Mouse (Mus musculus) olfactory bulb, adult 2 months (tissue): Measurements from ENCODE around the gene Gm4187.
"Not testable (repeated sequence)": the region's sequence is repeated elsewhere in the genome, so short reads cannot be mapped to it uniquely, and the experiment has no call there.

Experiments
- CTCF ChIP-seq: fragments of 200-500 bp; IDR thresholded peaks from 2 replicates; pipeline ENCODE4 v1.5.1; 2012; ENCODE audit warnings: low read depth, mild to moderate bottlenecking, low read length, moderate library complexity; ENCODE audit not compliant: insufficient read depth
- POLR2A ChIP-seq: fragments of 200-500 bp; IDR thresholded peaks from 2 replicates; pipeline ENCODE4 v1.6.1; 2012; ENCODE audit warnings: mild to moderate bottlenecking, low read depth, low read length, moderate library complexity; ENCODE audit not compliant: insufficient read depth

DNA sequence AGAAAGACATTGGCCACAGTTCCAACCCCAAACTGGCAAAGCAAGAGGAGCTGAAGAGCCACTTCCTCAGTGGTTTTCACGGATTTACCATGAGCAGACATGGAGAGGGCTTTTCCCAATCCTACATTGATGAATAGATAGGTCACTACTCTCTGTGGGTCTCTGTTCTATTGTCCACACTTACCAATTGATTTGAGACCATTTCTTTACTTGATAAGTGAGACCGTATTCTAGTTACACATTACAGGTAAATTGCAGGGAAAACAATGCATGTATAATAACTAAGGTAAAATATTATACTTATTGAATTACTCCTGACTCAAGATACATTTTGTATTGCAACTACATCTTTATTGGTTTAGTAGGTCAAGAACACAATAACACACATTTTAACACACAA, at the start of gene Gm4187:
- TF ChIP-seq CTCF, POLR2A: not testable (repeated sequence)
